Mouse (Mus musculus) gastrocnemius, postnatal 14 days (tissue): ENCODE data around the gene Creb3l1. TPM values are rescaled to one million over a fixed set of nuclear protein-coding genes. Genes with fewer than 3 reads are reported as not detected.

Experiments used
- DNase-seq: peaks from one replicate; pipeline ENCODE4 v3.0.0; 2021; ENCODE audit warnings: mixed read lengths
- intact Hi-C: fragments of 180-260 bp; cut with DNase I; formaldehyde crosslinking; loops from one replicate; pipeline ENCODE4 v1.15.1; 2025; ENCODE audit warnings: low total_unique reads
- total RNA-seq, 2 experiments: library from RNA; stranded (reverse); gene quantifications; 2 replicates each; pipeline ENCODE4 v1.2.3; 2021

Creb3l1 gene
- total RNA-seq, 2 experiments from 2014 or later: 14.7 to 22.6 TPM

GRCm38 (mm10) chr2:91975581-91976541 is 48.4 kb downstream of the Creb3l1 start, which contains the start of gene Dgkz:
Gene Dgkz (minus strand): TSS chr2:91975864.
- intact Hi-C loops: no loop called here
- DNase-seq: no peak

- intact Hi-C loops: no loop called here
- no peak for DNase-seq
These were observed 50.7 kb downstream of the Creb3l1 start for GRCm38 (mm10) chr2:91973416-91974135.

- intact Hi-C loops: no loop called here
- DNase-seq: no peak
These were observed 52.2 kb downstream of the Creb3l1 start for GRCm38 (mm10) chr2:91972121-91972566.

GRCm38 (mm10) chr2:91971231-91972097 is 52.8 kb downstream of the Creb3l1 start:
- intact Hi-C loops: no loop called here
- DNase-seq: peak; percentile 68

GRCm38 (mm10) chr2:91967962-91968361 is 56.3 kb downstream of the Creb3l1 start:
- intact Hi-C loops: no loop called here
- no peak for DNase-seq

- no peak for DNase-seq
- intact Hi-C loops: no loop called here
These were observed 57.9 kb downstream of the Creb3l1 start for GRCm38 (mm10) chr2:91966367-91966766.

- intact Hi-C loops: no loop called here
- DNase-seq: peak; percentile 74
These were observed 58.9 kb downstream of the Creb3l1 start for GRCm38 (mm10) chr2:91965417-91965816.

- intact Hi-C loops: no loop called here
- DNase-seq: no peak
These were observed 59.6 kb downstream of the Creb3l1 start for GRCm38 (mm10) chr2:91964610-91965204.

- peak; percentile 97 for DNase-seq
- intact Hi-C loops: no loop called here
These were observed 60.8 kb downstream of the Creb3l1 start for GRCm38 (mm10) chr2:91963443-91963932.

GRCm38 (mm10) chr2:91962864-91963401 is 61.4 kb downstream of the Creb3l1 start:
- intact Hi-C loops: no loop called here
- peak; percentile 40 for DNase-seq

GRCm38 (mm10) chr2:91961901-91962761 is 62.2 kb downstream of the Creb3l1 start:
- no peak for DNase-seq
- intact Hi-C loops: loop anchor here (2.0 kb wide), 1 partner anchor 17 kb away; the partner anchor contains the start of gene Gm9821

- no peak for DNase-seq
- intact Hi-C loops: loop anchor here (2.0 kb wide), 1 partner anchor 16 kb away; the partner anchor contains the start of gene Gm9821
These were observed 63.8 kb downstream of the Creb3l1 start for GRCm38 (mm10) chr2:91960459-91960858.

- intact Hi-C loops: loop anchor here (2.0 kb wide), 1 partner anchor 15 kb away; the partner anchor contains the start of gene Gm9821
- DNase-seq: no peak
These were observed 64.5 kb downstream of the Creb3l1 start for GRCm38 (mm10) chr2:91959544-91960410.

- peak; percentile 65 for DNase-seq
- intact Hi-C loops: no loop called here
These were observed 65.4 kb downstream of the Creb3l1 start for GRCm38 (mm10) chr2:91958701-91959457.

- DNase-seq: no peak
- intact Hi-C loops: no loop called here
These were observed 66.3 kb downstream of the Creb3l1 start for GRCm38 (mm10) chr2:91958049-91958448.

GRCm38 (mm10) chr2:91957096-91957495 is 67.2 kb downstream of the Creb3l1 start:
- DNase-seq: no peak
- intact Hi-C loops: no loop called here
